Mouse (Mus musculus): ENCODE measurements around the gene Mymk. TPM values are rescaled to one million over a fixed set of nuclear protein-coding genes. Genes with fewer than 3 reads are reported as not detected.

Mymk gene
- total RNA-seq, 2 experiments from 2014 or later, result not detected

DNA sequence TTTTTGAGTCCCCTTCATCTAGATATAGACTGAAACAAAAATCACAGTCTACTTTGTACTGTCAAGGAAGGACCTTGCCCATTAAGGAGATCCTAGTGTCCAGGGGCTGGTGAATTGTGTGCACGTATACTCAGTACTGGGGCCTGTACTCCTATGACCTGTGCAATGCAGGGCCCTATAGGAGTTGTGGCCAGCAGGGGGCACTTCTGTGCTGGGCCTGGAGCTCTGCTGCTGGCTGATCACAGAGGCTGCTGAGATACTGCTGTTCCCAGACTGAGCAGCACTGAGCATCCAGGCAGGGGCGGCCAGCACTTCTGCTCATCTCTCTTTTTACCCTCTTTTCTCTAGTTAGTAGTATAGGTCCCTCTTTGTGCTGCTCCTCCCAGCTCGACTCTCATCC is 28.5 kb downstream of the Mymk start:
- DNase-seq (ENCODE audit: low spot score), result peak; percentile 60
- intact Hi-C loops (cut with DNase I), result loop anchor here (1.0 to 2.0 kb wide), 2 partner anchors 79 to 194 kb away; no protein-coding TSS in a partner anchor

DNA sequence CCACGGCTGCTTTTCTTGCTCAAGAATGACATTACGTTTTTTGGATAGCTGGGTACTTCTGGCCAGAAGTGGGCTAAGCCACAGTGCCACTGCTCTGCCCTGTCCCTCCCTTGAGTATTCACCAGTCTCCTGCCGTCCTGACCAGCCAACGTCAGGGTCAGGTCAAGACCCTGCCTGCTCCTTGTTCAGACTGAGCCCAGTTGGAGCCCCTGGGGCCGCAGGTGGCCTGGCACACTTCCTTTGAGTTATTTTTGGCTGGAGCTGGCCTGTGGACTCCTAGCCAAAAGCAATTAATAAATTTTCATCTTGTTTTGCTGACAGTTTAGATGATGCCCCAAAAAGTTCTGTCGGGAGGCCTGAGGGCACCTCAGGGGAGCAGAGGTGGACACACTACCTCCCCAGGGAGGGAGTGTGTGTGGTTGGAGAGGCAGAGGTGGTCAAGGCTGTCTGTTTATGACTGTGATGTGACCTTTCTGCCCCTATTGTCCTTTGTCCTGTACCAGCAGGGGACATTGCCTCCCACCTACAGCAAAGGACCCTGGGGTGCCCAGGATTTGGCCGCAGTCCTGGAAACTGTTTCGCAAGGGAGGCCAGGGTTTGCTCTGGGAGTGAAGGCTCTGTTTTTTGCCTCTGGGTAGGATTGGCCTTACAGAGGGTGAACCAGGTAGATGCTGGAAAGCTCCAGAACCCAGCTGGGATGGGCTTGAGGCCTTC is 29.7 kb downstream of the Mymk start:
- intact Hi-C loops (cut with DNase I), result loop anchor here (2.0 kb wide), 1 partner anchor 81 kb away; no protein-coding TSS in a partner anchor
- no peak for DNase-seq (ENCODE audit: low spot score)

DNA sequence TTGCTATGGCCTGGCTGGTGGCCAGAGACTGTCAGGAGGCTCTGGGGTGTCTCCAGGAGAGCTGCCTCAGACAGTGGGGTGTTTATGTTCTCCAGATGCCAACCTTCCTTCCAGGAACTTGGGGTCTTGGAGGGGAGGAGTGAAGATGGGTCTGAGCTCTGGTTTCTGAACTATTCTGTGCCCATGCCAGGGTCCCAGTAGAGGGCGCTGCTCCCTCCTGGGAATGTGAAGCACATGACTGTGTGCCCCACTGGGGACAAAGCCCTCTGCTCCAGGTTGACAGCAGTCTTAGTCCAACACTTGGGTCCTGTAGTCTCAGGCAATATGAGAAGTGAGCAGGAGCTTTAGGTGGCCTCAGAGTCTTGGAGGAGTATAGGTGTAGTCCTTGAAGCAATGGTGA is 32.7 kb downstream of the Mymk start:
- DNase-seq (ENCODE audit: low spot score), result no peak
- intact Hi-C loops (cut with DNase I), result loop anchor here (2.0 to 5.0 kb wide), 2 partner anchors 108 to 392 kb away; no protein-coding TSS in a partner anchor

DNA sequence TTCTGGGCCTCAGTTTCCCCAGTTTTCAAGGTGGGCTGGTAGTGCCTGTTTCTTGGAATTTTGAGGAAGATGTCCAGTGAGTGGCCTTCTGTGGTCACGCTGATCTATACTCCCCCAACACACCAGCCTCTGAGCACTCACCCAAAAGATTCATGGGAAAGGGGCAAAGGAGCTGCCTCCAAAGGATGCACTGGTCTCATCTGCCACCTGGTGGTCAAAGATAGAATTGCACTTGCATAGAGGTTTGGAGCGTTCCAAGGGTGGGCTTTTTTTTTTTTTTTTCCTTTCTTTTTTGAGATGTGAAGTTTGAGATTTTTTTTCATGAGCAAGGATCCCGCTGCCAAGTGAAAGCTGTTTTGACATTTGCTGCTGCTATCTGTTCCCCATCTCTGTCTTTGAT is 33.4 kb downstream of the Mymk start:
- intact Hi-C loops (cut with DNase I), result loop anchor here (1.0 to 5.0 kb wide), 4 partner anchors 21 to 391 kb away; no protein-coding TSS in a partner anchor
- DNase-seq (ENCODE audit: low spot score), result no peak

DNA sequence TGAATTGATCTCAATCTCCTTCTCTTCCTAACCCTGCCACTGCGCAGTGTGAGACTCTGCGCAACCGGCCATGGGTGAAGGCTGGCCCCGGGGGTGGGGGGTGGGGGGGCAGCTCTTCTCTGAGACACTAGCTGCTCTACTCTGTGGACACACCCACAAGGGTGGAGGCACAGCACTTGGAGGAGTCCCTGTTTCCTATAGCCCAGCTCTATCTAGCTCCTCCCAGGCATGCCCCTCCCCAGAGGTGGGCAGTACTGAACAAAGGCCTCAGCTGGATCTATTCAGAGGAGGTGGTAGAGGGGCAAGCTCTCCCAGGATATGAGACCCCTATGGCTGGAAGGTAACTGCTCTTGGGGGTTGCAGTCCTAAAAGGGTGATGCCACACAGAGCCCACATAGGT is 35.0 kb downstream of the Mymk start:
- intact Hi-C loops (cut with DNase I), result loop anchor here (5.0 kb wide), 1 partner anchor 390 kb away; no protein-coding TSS in a partner anchor

DNA sequence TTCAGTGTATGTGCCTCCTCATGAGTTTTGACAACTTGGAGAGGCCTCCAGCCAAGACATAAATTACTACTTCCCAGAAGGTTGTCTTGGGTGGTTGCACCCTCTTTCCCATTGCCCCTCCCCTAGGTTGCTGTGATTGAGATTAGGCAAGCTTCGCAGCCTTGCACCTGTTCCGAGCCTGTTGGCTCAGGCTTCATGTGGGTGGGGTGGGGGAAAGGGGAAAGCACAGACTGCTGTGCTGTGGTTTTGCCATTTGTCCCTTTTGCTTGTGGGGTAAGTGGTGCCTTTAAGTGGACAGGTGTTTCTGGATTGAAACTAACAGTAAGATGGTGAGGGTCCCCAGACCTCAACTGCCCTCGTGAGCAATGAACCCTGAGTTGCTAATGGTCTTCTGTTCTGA is 36.0 kb downstream of the Mymk start:
- no peak for DNase-seq (ENCODE audit: low spot score)
- intact Hi-C loops (cut with DNase I), result loop anchor here (5.0 kb wide), 1 partner anchor 389 kb away; no protein-coding TSS in a partner anchor

More for the DNA sequence above, 35.0 kb downstream of the Mymk start:
- DNase-seq (ENCODE audit: low spot score), result no peak

DNA sequence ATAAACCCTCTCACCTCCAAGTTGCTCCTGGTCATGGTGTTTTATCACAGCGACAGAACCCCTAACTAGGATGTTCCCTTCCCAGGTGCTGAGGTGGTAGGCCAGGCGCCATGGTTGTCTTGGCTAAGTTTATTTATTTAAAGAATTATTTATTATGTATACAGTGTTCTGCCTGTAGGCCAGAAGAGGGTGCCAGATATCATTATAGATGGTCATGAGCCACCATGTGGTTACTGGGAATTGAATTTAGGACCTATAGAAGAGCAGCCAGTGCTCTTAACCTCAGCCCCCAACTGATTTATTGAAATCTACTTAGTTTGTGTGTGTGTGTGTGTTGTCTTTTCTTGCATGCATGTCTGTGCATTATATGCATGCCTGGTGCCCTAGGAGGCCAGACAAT is 39.6 kb downstream of the Mymk start:
- intact Hi-C loops (cut with DNase I), result no loop called here
- no peak for DNase-seq (ENCODE audit: low spot score)

DNA sequence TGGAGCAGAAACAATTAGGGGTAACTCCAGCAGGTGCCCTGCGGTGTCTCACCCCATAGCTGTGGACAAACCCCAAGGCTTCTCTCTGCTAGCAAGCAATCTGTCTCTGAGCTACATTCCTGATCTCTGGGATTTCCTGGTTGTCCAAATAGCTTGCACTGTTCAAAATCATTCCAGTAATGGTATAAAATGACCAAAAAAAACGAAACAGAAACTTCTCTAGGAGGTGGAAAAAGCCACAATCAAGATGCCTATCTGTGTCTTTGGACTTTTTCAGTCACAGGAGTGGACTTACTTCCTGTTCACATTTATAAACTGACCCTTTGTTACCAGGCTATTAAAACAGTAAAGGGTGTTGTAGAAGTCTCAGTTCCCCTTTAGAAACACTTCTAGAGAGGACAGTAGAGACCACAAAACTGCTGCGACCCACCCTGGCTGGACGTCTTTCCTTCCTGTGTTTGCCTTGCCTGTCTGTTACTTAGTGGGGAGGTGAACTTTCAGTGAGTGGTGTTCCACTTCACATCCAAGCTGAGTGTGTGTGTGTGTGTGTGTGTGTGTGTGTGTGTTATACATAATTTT is 43.5 kb downstream of the Mymk start:
- intact Hi-C loops (cut with DNase I), result no loop called here

DNA sequence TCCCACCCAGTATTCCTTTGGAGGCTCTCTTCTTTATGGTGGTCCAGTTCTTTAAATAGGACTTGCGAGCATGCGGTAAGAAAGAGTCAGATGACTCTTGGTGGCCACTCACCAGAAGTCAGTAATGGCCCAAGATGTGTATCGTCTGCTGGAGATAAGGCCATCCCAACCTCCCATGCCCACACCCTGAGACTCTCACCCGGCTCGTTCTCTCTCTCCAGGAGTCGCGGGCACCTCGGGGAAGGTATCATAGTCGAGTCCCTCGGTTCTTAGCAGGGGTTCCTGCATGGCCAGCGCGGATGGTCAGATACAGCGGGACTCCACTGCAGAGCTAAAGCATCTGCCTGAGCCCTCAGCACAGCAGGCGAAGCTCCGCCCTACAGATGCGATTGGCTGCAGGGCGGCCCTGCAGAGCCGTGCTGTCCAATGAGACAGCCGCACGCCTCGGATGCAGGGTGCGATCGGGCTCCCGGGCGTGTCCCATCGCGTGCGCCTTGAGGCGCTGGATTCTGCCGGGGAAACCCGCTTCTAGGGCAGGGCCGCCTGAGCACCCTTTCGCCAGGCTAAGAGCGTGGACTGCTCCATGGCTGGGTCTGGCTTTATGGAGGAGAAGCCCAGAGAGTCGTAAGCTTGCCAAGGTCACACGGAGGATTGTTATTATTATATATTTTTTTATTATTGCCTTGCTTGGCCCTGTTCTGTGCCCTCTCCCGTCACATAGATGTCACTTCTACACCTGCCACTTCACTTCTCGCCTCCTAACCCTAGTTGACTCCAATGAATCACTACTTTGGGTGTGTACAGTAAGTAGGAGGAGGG is 44.2 kb downstream of the Mymk start, which contains the start of gene Slc2a6:
Gene Slc2a6, minus strand, starts transcription at position 381 of the 819 bp plus-strand sequence.
- intact Hi-C loops (cut with DNase I), result no loop called here

More for the DNA sequence above, 43.5 kb downstream of the Mymk start:
- DNase-seq (ENCODE audit: low spot score), result no peak

DNA sequence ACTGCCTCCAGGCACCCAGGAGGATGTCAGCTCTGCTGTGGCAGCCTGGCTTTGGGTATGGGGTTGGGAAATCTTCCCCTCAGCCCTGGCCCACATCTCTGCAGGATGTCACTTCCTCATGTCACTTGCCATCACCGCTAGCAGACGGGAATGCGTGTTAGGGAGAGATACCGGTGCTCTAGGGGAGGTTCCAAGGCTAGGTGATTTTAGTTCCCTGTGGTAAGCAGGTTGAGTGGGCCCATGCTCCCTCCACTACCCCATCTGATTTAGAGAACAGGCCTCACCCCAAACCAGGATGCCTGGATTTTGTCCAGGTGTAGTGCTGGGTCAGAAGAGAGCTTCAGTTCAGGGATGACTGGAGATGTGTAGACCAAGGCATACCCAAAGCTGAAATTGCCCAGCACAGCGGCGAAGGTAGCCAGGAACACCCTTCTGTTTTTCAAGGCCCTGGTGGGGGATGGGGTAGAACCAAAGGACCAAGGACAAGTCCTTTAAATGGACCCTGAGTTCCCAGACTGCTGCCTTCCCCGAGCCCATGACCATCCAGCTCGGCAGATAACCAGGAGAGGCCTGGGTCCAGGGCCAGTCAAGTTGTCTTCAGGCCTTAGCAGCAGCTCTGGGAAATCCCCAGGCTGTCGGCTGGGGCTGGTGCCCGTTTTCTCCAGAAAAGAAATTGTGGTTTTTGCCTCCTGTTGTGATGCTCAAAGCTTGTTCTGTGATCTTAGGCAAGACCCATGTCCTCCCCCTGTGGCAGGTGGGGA is 44.9 kb downstream of the Mymk start:
- intact Hi-C loops (cut with DNase I), result no loop called here
- no peak for DNase-seq (ENCODE audit: low spot score)

More for the DNA sequence above, 44.2 kb downstream of the Mymk start, which contains the start of gene Slc2a6:
- peak; percentile 77 for DNase-seq (ENCODE audit: low spot score)

DNA sequence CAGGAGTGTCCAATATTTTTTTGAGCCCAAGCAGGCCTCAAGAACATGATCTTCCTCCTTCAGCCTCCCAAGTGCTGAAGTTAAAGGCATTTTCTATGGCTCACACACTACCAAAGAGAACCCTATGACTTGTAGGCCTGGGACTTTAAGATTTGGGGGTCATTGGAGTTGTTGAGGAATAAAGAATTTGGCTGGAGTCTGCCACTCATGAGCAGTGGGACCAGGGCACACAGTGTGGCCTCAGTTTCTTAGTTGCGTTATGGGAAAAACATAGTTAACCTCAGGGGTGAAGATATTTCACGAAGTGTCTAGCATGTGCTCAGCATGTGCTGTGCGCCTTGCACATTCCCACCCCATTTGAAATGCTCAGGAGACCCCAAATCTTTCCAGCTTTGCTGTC is 45.6 kb downstream of the Mymk start:
- intact Hi-C loops (cut with DNase I), result no loop called here
- DNase-seq (ENCODE audit: low spot score), result no peak

DNA sequence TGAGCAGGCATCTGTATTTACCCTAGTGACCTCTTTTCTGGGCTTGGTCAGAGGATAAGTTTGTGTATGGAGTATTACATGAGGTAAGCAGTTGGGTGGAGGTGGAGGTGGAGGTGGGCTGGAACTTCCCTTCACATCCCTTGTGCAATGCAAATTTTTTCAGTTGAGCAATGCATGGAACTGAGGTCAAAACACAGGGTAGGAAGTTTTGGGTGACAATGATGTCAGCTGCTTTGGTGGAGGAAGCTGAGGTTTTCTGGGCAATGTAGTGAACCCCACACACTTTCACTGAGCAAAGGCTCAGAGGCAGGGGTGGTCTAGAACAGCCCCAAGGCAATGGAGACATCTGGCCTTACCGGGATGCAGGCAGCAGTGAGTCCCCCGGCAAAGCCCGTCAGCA is 46.4 kb downstream of the Mymk start:
- DNase-seq (ENCODE audit: low spot score), result no peak
- intact Hi-C loops (cut with DNase I), result no loop called here

DNA sequence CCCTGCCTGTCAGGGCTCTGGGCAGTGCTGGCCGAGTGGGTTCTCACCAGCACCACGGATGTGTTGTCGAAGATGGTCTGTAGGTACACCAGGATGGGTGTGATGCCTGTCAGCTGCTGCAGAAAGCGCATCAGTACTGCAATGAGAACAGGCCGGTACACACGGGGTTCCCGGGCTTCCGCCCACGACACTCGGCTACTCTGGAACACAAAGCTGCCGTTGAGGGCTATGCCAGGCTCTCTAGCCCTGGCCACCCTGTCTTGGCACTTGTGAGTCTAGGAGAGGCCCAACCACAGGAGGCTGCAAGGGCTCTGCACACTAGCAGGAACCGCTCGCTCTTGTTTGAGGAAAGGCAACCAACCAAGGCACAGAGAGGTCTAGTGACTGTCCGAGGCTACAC is 47.8 kb downstream of the Mymk start:
- intact Hi-C loops (cut with DNase I), result no loop called here
- no peak for DNase-seq (ENCODE audit: low spot score)

DNA sequence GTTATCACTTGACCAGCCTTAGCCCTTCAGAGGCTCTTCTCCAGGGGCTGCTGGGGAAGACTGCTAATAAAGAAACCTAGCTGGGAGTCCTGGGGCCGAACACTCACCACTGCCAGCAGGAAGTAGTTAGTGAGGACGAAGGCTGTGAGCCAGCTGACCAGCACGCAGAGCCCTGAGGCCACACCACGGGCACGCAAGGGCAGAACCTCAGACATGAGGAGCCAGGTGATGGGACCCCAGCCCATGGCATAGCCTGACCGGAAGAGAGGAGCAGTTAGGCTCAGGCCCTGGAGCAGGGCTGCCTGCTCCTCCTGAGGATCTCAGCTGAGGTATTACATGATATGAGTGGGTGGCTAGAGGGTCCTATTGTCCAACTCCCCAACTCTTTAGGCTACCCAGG is 49.4 kb downstream of the Mymk start:
- intact Hi-C loops (cut with DNase I), result no loop called here
- no peak for DNase-seq (ENCODE audit: low spot score)

DNA sequence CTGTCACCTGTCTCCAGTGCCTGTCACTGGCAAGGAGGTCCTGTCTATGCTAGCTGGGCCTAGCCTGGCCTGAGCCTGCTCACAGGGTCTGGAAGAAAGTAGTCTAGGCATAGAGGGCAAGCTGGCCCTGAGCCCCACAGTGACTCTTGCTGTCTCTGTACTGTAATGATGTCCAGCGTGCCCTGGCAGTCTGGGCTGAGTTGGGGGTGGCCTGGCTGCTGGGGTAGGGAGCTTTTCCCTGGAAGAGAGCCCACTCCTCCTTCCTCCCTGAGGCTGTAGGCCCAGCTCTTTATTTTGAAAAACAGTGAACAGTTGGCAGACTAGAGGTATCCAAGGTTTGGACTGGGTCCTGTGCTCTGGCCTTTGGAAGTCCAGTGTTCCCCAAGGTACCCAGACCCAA is 50.9 kb downstream of the Mymk start:
- DNase-seq (ENCODE audit: low spot score), result no peak
- intact Hi-C loops (cut with DNase I), result no loop called here

DNA sequence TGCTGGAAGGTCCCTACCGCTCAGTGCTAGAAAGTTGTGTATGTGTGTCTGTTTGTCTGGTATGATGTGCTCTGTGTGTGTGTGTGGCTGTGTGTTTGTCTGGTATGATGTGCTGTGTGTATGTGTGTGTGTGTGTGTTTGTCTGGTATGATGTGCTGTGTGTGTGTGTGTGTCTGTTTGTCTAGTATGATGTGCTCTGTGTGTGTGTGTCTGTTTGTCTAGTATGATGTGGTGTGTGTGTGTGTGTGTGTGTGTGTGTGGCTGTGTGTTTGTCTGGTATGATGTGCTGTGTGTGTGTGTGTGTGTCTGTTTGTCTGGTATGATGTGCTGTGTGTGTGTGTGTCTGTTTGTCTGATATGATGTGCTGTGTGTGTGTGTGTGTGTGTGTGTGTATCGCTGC is 52.4 kb downstream of the Mymk start:
- intact Hi-C loops (cut with DNase I), result no loop called here
- DNase-seq (ENCODE audit: low spot score), result no peak

DNA sequence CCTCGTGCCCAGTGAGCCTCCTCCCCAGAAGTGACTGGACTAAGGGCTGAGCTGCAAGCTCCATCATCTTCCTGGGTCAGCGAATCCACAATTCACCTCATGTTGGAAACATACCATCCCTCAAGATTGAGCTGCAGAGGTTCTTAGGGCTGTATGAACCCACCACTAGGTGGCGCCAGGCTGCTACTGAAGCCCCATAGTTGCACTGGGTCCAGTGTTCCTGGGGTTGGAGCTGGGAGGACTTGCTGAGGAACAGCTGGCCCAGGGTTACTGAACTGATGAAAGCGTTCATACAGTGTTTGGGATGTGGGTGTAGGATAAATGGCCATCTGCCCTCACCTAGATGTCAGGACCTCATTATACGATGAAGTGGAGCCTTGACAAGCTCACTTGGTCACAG is 54.2 kb downstream of the Mymk start:
- no peak for DNase-seq (ENCODE audit: low spot score)
- intact Hi-C loops (cut with DNase I), result loop anchor here (1.0 kb wide), 2 partner anchors 20 to 217 kb away; no protein-coding TSS in a partner anchor
